Mouse (Mus musculus): Measurements from ENCODE around the gene Gm17334. TPM values are rescaled to one million over a fixed set of nuclear protein-coding genes. Genes with fewer than 3 reads are reported as not detected.

Gene Gm17334
- polyA plus RNA-seq, 1 experiment from 2014 or later: not detected

DNA sequence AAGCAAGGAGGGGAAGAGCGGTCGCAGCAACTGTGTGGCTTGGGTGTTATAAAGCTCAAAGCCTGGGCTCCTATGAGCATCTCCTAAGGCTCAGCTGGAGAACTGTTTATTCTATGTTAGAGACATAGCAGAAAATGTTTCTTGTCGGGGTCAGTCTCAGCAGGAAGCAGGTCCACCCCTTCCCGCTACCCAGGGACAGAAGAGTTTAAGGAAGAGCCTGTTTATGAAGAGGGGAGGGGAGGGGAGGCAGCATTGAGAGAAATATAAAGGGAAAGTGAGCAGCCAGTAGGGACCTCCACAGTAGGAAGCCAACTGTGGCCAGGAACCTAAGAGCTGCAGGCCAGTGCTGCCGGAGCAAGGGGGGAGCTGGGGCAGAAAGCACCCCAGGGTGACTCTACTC lies 36.4 kb upstream of the Gm17334 start:
- H3K9me3 ChIP-seq: no peaks in the 10 kb centered on the region
- H3K4me1 ChIP-seq (replicated peaks): 0 out of 2 replicates have a peak, but pooled peaks cover 4% of the 10 kb centered on the region
- WGBS: 51% methylated on average over 5 of the region's 5 CpGs
- H3K4me3 ChIP-seq: no peak overlapping the region
- H3K27me3 ChIP-seq: no peaks in the 10 kb centered on the region
- no peaks in the 10 kb centered on the region for H3K36me3 ChIP-seq
- no peak for ATAC-seq (ENCODE audit: low read depth)
- H3K27ac ChIP-seq (replicated peaks): no peak overlapping the region
- no peak overlapping the region for H3K9ac ChIP-seq
- H3K4me2 ChIP-seq: no peak overlapping the region

DNA sequence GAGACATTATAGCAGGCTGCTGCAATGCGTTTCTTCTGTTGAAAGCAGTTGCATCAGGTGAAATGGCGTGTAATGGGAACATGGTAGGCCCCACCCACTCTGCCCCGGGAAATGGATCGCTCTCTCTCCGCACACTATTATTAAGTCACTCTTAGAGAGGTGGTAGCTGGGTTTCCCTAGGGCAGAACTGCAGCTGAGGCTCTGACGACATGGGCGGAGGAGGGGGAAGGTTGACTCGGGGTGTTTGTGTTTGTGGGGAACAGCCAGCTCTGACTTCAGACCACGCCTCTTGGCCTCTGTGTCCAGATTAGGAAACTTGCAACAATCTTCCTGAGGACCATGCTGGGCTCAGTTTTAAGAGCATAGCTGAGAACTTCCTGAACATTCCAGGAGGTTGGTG lies 32.8 kb upstream of the Gm17334 start:
- Histone ChIP-seq H3K4me2 (no peak overlapping the region), H3K4me3 (no peak overlapping the region), H3K4me1 (replicated peaks) (0 out of 2 replicates have a peak, but pooled peaks cover 4% of the 10 kb centered on the region), H3K27me3 (no peaks in the 10 kb centered on the region), H3K27ac (replicated peaks) (no peak overlapping the region), H3K9ac (no peak overlapping the region), H3K36me3 (no peaks in the 10 kb centered on the region), H3K9me3 (no peaks in the 10 kb centered on the region)
- 62% methylated on average over 9 of the region's 9 CpGs for WGBS
- ATAC-seq (ENCODE audit: low read depth): no peak

DNA sequence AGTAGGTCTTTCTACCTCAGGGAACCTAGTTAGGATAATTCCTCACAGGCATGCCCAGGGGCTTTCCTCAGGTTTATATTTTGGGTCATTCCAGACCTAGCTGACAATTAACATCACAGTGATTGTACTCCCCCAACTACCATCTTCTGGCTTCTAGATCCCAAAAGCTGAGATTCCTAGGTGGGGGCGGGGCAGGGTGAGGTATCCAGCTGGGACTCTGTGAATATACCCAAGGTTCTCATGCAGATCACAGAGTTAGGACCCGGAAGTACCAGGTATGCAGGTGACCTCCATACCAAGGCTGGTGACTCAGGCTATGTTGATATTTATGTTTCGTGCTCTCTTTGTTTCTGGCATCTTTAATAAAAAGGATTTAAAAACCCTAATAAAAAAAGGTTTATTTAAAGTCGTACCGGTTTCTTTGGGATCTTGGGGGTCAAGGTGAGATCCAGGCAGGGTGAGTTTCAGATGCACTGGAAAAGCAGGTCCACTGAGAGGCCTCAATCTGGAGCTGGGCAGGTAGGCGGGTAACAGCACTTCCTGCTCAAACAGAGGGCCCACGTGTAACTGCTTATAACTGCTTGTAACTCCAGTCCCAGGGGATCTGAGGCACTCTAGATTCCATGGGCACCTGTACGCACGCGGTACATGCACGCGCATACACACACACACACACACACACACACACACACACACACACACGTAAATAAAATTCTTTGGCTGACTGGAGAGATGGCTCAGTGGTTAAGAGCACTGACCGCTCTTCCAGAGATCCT lies 31.8 kb upstream of the Gm17334 start:
- Histone ChIP-seq H3K4me2 (no peak overlapping the region), H3K4me1 (replicated peaks) (0 out of 2 replicates have a peak, but pooled peaks cover 4% of the 10 kb centered on the region), H3K4me3 (no peak overlapping the region), H3K36me3 (no peaks in the 10 kb centered on the region), H3K9me3 (no peaks in the 10 kb centered on the region), H3K27ac (replicated peaks) (no peak overlapping the region), H3K27me3 (no peaks in the 10 kb centered on the region), H3K9ac (no peak overlapping the region)
- WGBS: 85% methylated on average over 14 of the region's 14 CpGs
- no peak for ATAC-seq (ENCODE audit: low read depth)

DNA sequence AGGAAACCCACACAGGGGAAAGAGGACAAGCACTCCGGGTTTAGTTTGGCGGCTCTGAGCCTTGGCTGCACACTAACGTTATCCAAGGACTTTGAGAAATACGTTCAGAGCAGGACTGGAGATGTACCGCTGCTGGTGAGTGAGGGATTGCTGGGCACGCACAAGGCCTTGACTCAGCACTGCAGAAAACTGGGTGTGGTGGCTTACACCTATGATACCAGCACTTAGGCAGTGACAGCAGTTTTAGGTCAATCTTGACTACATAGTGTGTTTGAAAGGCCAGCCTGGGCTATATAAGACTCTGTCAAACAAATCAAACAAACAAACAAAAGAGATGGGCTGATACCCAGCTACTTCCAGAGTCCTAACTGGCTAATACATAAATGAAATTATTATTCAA lies 30.5 kb upstream of the Gm17334 start:
- H3K9me3 ChIP-seq: no peaks in the 10 kb centered on the region
- no peak overlapping the region for H3K27ac ChIP-seq (replicated peaks)
- WGBS: 91% methylated on average over 6 of the region's 6 CpGs
- no peak for ATAC-seq (ENCODE audit: low read depth)
- H3K4me2 ChIP-seq: no peak overlapping the region
- H3K27me3 ChIP-seq: no peaks in the 10 kb centered on the region
- H3K9ac ChIP-seq: no peak overlapping the region
- no peak overlapping the region for H3K4me3 ChIP-seq
- no peaks in the 10 kb centered on the region for H3K4me1 ChIP-seq (replicated peaks)
- no peaks in the 10 kb centered on the region for H3K36me3 ChIP-seq

DNA sequence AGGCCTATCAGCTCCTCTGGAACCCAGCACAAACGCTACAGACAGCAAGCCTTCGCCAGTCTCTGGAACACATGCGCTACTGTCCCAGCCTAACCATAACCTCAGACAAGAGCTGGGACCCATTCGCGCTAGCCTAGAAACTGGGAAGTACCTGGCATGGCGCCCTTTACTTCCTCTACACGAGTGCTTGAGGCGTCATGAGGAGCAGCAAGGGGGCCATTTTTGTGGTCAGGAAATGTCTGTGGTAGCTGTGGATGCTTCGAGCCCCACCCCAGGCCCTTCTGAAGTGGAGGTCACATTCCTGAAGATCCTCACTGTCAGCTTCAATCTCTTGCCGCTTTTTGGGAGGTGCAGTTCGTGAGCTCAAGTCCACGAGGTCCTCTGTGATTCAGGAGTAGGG lies 30.1 kb upstream of the Gm17334 start:
- H3K9me3 ChIP-seq: no peaks in the 10 kb centered on the region
- H3K27me3 ChIP-seq: no peaks in the 10 kb centered on the region
- no peak overlapping the region for H3K4me2 ChIP-seq
- H3K4me3 ChIP-seq: no peak overlapping the region
- no peak for ATAC-seq (ENCODE audit: low read depth)
- H3K27ac ChIP-seq (replicated peaks): no peak overlapping the region
- H3K9ac ChIP-seq: no peak overlapping the region
- 89% methylated on average over 12 of the region's 12 CpGs for WGBS
- H3K4me1 ChIP-seq (replicated peaks): no peaks in the 10 kb centered on the region
- H3K36me3 ChIP-seq: no peaks in the 10 kb centered on the region

DNA sequence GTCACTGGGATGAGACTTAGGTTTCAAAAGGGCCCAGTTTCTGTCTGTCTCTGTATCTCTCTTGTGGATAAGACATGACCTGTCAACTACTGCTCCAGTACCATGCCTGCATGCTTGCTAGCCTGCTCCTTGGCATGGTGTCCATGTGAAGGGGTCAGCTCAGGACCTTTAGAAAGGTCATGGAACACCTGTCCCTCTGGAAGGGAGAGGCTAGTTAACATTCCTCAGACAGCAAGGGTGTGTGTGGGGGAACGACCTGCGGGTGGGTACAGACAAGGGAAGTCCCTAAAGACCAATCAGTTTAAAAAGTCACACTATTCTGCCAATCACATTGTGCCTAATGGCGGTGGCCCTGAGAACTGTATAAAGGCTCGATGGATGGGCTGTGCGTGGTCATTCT lies 28.0 kb upstream of the Gm17334 start:
- Histone ChIP-seq H3K36me3 (no peaks in the 10 kb centered on the region), H3K9me3 (no peaks in the 10 kb centered on the region), H3K4me1 (replicated peaks) (peaks cover 17% of the 10 kb centered on the region), H3K4me2 (no peak overlapping the region), H3K27me3 (no peaks in the 10 kb centered on the region), H3K27ac (replicated peaks) (no peak overlapping the region), H3K9ac (no peak overlapping the region), H3K4me3 (no peak overlapping the region)
- 89% methylated on average over 5 of the region's 5 CpGs for WGBS
- ATAC-seq (ENCODE audit: low read depth): no peak

DNA sequence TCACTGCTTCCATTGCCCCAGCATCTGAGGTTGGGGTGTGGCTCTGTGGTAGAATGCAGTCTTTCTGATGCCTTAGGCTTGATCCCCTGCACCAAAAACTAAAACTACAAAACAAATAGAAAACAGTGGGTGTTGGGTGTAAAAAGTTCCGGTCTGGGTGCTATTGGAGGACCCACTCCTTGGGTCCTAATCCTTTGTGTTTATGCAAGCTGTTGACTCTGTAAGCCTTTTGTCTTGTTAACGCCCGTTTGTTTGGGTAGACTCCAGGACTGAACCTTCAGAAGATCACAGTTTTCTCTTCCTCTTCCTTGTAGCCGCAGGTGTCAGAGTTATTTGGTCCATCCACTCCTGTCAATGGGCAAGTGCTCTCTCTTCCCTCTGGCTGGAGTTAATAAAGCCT lies 27.0 kb upstream of the Gm17334 start:
- H3K4me2 ChIP-seq: no peak overlapping the region
- ATAC-seq (ENCODE audit: low read depth): no peak
- 54% methylated on average over 4 of the region's 4 CpGs for WGBS
- no peaks in the 10 kb centered on the region for H3K9me3 ChIP-seq
- H3K9ac ChIP-seq: no peak overlapping the region
- no peaks in the 10 kb centered on the region for H3K36me3 ChIP-seq
- H3K4me1 ChIP-seq (replicated peaks): peaks cover 24% of the 10 kb centered on the region
- no peak overlapping the region for H3K27ac ChIP-seq (replicated peaks)
- H3K4me3 ChIP-seq: no peak overlapping the region
- H3K27me3 ChIP-seq: no peaks in the 10 kb centered on the region

DNA sequence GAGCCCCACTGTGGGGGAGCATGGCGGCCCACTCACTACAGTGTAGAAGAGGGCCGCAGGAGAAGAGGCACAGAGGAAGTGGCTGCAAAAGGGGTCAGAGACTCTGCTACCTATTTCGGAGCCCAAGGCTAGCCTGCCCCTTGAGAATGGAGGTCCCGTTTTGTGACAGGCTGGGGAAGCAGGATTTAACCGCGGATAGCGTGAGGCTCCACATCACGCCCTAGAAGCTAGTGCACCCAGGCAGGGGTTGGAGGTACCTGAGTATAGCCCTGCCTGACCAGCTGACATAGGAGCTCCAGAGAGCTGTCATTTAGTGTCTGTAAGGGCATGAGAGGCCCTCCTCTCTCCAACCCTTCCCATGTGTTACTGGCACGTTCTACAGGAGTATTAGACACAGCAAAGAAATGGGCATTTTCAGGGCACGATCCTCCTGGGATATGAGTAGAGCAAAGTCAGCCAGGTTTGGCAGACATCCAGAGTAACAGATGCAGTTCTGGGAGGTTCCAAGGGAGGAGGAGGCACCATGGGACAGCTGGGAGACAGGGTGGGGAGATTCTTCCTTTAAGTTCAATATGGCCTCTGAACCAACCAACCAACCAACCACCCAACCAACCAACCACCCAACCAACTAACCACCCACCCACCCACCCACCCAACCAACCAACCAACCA lies 25.2 kb upstream of the Gm17334 start:
- H3K36me3 ChIP-seq: no peaks in the 10 kb centered on the region
- no peaks in the 10 kb centered on the region for H3K27me3 ChIP-seq
- no peak for ATAC-seq (ENCODE audit: low read depth)
- H3K9ac ChIP-seq: no peak overlapping the region
- 88% methylated on average over 10 of the region's 10 CpGs for WGBS
- H3K4me2 ChIP-seq: no peak overlapping the region
- no peak overlapping the region for H3K27ac ChIP-seq (replicated peaks)
- peaks cover 24% of the 10 kb centered on the region for H3K4me1 ChIP-seq (replicated peaks)
- no peaks in the 10 kb centered on the region for H3K9me3 ChIP-seq
- H3K4me3 ChIP-seq: no peak overlapping the region

DNA sequence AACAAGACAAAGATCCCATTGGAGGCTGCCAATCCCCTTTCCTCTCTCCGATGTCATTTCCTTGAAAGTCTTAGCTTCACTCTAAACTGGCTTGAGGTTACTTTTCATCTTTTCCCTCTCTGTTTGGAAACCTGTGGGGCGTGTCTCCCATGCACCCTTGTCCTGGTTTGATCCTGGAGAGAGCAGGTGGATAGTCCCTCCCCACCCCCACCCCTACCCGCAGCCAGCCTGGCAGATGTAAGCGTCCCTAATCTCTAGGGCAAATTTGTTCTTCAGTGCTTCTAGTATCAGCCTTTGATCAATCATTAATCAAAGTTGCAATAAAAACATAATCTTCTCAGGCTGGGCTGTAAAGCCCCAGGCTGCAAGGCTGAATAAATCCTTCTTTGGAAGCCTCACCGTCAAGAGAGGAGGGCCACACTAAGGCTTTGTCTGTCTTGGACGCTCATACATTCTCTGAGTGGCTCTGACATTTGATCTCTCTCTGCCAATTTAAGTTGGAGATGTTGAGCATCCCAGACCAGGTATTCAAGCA lies 24.5 kb upstream of the Gm17334 start:
- WGBS: 39% methylated on average over 6 of the region's 6 CpGs
- peaks cover 24% of the 10 kb centered on the region for H3K4me1 ChIP-seq (replicated peaks)
- H3K27ac ChIP-seq (replicated peaks): no peak overlapping the region
- no peak overlapping the region for H3K9ac ChIP-seq
- H3K27me3 ChIP-seq: no peaks in the 10 kb centered on the region
- no peak overlapping the region for H3K4me3 ChIP-seq
- H3K36me3 ChIP-seq: no peaks in the 10 kb centered on the region
- no peak for ATAC-seq (ENCODE audit: low read depth)
- no peaks in the 10 kb centered on the region for H3K9me3 ChIP-seq
- no peak overlapping the region for H3K4me2 ChIP-seq

DNA sequence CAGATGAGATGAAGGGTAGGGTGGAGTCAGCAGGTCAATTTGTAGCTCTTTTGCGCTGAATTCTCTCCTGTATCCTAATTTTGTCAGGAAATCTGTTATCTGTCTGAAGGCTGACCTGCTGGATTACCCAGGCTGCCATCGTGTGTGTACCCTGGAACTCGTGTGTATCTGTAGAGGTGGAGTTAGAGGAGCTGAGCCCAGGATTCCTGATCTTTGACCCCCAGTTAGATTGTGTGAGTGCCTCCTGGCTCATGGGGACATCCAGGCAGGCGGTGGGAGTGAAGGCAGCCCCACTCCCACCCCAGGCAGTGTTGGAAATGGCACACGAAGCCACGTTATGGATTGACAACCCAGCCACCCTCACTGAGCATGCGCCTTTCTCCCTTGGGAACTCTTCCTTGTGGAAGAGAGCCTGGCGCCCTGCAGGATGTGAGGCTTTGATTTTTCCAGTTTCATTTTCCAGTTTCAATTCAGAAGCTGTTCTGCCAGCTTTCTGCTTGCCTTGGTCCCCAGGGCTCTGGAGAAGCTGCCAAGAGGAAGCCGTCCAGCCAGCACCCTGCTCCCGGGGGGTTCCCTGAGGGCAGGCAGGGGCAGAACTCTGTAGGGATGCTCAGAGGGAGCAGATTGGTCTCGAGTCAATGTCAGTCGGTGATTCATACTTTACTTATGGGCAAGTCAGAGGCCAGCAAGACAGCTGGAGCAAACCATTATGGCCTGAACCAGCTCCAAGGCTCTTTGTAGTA lies 23.6 kb upstream of the Gm17334 start:
- H3K4me2 ChIP-seq: no peak overlapping the region
- no peaks in the 10 kb centered on the region for H3K27me3 ChIP-seq
- no peak overlapping the region for H3K9ac ChIP-seq
- no peaks in the 10 kb centered on the region for H3K36me3 ChIP-seq
- no peak overlapping the region for H3K4me3 ChIP-seq
- H3K9me3 ChIP-seq: no peaks in the 10 kb centered on the region
- peak overlapping the region; percentile 7 for H3K27ac ChIP-seq (replicated peaks)
- peaks cover 24% of the 10 kb centered on the region for H3K4me1 ChIP-seq (replicated peaks)
- 61% methylated on average over 12 of the region's 12 CpGs for WGBS
- no peak for ATAC-seq (ENCODE audit: low read depth)

DNA sequence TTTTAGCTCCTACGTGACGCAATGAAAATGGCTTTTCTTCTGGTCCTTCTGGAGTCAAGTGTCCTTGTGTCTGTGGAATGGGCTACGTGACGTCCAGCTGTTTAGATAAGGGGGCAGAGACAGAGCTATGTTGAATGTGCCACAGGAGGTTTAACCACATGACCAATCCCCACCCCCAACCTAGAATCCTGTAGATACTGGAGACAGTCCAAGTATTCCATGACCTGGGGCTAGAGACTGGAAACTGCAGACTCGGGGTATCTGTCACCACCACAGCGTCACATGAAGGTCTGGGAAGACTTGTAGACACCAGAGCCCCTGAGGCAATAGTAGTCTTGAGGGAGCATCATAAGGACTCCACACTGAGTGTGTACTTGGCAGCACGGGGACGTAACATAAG lies 22.8 kb upstream of the Gm17334 start:
- H3K4me2 ChIP-seq: no peak overlapping the region
- H3K27me3 ChIP-seq: no peaks in the 10 kb centered on the region
- H3K9me3 ChIP-seq: no peaks in the 10 kb centered on the region
- no peaks in the 10 kb centered on the region for H3K36me3 ChIP-seq
- H3K9ac ChIP-seq: no peak overlapping the region
- ATAC-seq (ENCODE audit: low read depth): no peak
- H3K27ac ChIP-seq (replicated peaks): no peak overlapping the region; the same call in 1 of the 2 replicates
- no peak overlapping the region for H3K4me3 ChIP-seq
- H3K4me1 ChIP-seq (replicated peaks): peaks cover 24% of the 10 kb centered on the region
- WGBS: 67% methylated on average over 8 of the region's 8 CpGs

All from neural tube, embryonic 13.5 days (tissue).